ENCODE assay signal across 13 mouse cellular contexts in the genomic region with DNA sequence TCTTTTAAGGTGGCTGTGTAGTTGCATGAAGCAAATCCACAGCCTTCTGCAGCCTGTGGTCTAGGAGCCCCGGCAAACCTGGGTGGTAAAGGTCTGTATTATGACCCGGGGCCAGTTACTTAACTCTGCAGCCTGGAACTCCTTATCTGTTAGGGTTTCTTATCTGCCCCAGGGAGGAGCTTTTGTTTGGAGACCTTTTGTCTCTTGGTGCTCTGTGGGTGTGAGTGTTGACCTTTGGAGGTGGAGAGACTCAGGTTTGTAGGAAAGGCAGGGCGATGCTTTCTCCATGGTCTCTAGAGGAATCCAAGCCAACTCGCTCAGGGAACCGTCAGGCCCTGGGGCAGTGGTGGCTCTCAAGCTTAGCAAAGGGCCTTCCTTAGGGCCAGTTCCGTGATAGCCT.
A peak's percentile ranks its signal among the peaks of the same experiment; 100 is the strongest.
DNase-seq lines count a peak whose midpoint lies in the region; ATAC-seq and TF ChIP-seq lines count a peak whose summit lies in the region.
"Had no signal": no experiment of that assay in that cellular context is flagged by ENCODE, and none has a peak within 500 bp of the region (broad histone marks: within the 10 kb centered on the region; RNA-seq: fewer than 3 reads in every experiment).

No protein-coding gene starts in this region.

- 41% methylated on average over 6 of the region's 6 CpGs for WGBS in hindbrain, embryonic 13.5 days
- WGBS in hindbrain, embryonic 11.5 days = 37% methylated on average over 6 of the region's 6 CpGs
- WGBS in limb, embryonic 10.5 days = 42% methylated on average over 6 of the region's 6 CpGs

- H3K9me3 ChIP-seq in hindbrain, embryonic 13.5 days = no peaks in the 10 kb centered on the region
- H3K9me3 ChIP-seq in hindbrain, embryonic 11.5 days (ENCODE audit: control insufficient read depth, low read length) = no peaks in the 10 kb centered on the region
- H3K9me3 ChIP-seq in E14TG2a.4 (ENCODE audit: low read length) (no peaks in the 10 kb centered on the region), ES-Bruce4 (replicated peaks; ENCODE audit: control insufficient read depth, insufficient read depth, low read length, poor library complexity, severe bottlenecking) (no peaks in the 10 kb centered on the region)
- H3K9me3 ChIP-seq in limb, embryonic 10.5 days (replicated peaks) = no peaks in the 10 kb centered on the region
- H3K9me3 ChIP-seq: forebrain, embryonic 15.5 days; heart, embryonic 12.5 days; neural tube, embryonic 12.5 days had no signal

- no peak for TF ChIP-seq CTCF in E14TG2a.4 (conservative IDR thresholded peaks at IDR 0.05; ENCODE audit: low read length)
- TF ChIP-seq CTCF in ES-Bruce4 (IDR thresholded peaks at IDR 0.05; ENCODE audit: low read depth, low read length) = no peak

- H3K36me3 ChIP-seq in hindbrain, embryonic 13.5 days = no peaks in the 10 kb centered on the region
- H3K36me3 ChIP-seq in hindbrain, embryonic 11.5 days (ENCODE audit: control insufficient read depth, insufficient read depth, low read length) = no peaks in the 10 kb centered on the region
- no peaks in the 10 kb centered on the region for H3K36me3 ChIP-seq in E14TG2a.4 (ENCODE audit: insufficient read depth, low read length)
- H3K36me3 ChIP-seq in ES-Bruce4 (ENCODE audit: control insufficient read depth, insufficient read depth, low read length, poor library complexity, severe bottlenecking) = no peaks in the 10 kb centered on the region
- no peaks in the 10 kb centered on the region for H3K36me3 ChIP-seq in limb, embryonic 10.5 days
- H3K36me3 ChIP-seq: forebrain, embryonic 15.5 days; heart, embryonic 12.5 days; neural tube, embryonic 12.5 days had no signal

- no peak for ATAC-seq in hindbrain, embryonic 13.5 days (ENCODE audit: low FRiP score)
- ATAC-seq in hindbrain, embryonic 11.5 days (ENCODE audit: low FRiP score) = no peak
- ATAC-seq: forebrain, embryonic 15.5 days had no signal

- peak; percentile 56; the same call in 1 of the 2 replicates for TF ChIP-seq EP300 in ES-Bruce4 (IDR thresholded peaks at IDR 0.05; ENCODE audit: insufficient read depth, low read depth, low read length)

- peaks cover 30% of the 10 kb centered on the region for H3K4me1 ChIP-seq in hindbrain, embryonic 13.5 days (replicated peaks)
- peaks cover 7% of the 10 kb centered on the region; the same call in 1 of the 2 replicates for H3K4me1 ChIP-seq in hindbrain, embryonic 11.5 days (replicated peaks; ENCODE audit: control insufficient read depth, insufficient read depth, low read length)
- H3K4me1 ChIP-seq in E14TG2a.4 (replicated peaks; ENCODE audit: low read depth, low read length) (peaks cover 57% of the 10 kb centered on the region), ES-Bruce4 (ENCODE audit: control insufficient read depth, insufficient read depth, low read length) (peaks cover 6% of the 10 kb centered on the region)
- peaks cover 36% of the 10 kb centered on the region for H3K4me1 ChIP-seq in limb, embryonic 10.5 days

- no peak overlapping the region for H3K4me3 ChIP-seq in hindbrain, embryonic 13.5 days
- H3K4me3 ChIP-seq in hindbrain, embryonic 11.5 days (ENCODE audit: low read depth, low read length) = no peak overlapping the region
- peak overlapping the region; percentile 85 for H3K4me3 ChIP-seq in E14TG2a.4 (replicated peaks; ENCODE audit: low read length)
- H3K4me3 ChIP-seq in ES-Bruce4 (ENCODE audit: low read depth, low read length) = 0 out of 2 replicates have a peak overlapping the region, but pooled peaks have one; percentile 44
- H3K4me3 ChIP-seq in limb, embryonic 10.5 days = no peak overlapping the region
- H3K4me3 ChIP-seq: layer of hippocampus, adult 2 months had no signal

- H3K27me3 ChIP-seq in hindbrain, embryonic 13.5 days = no peaks in the 10 kb centered on the region
- H3K27me3 ChIP-seq in hindbrain, embryonic 11.5 days (ENCODE audit: control insufficient read depth, insufficient read depth, low read length) = no peaks in the 10 kb centered on the region
- H3K27me3 ChIP-seq in E14TG2a.4 (ENCODE audit: insufficient read depth, low read length) = peaks cover 15% of the 10 kb centered on the region; the same call in 1 of the 2 replicates
- H3K27me3 ChIP-seq in ES-Bruce4 (ENCODE audit: control insufficient read depth, insufficient read depth, low read length, poor library complexity, severe bottlenecking) = no peaks in the 10 kb centered on the region
- 0 out of 2 replicates have a peak, but pooled peaks cover 6% of the 10 kb centered on the region for H3K27me3 ChIP-seq in limb, embryonic 10.5 days (ENCODE audit: low read depth, poor library complexity, severe bottlenecking)
- H3K27me3 ChIP-seq: CH12.LX; forebrain, embryonic 15.5 days; heart, embryonic 12.5 days had no signal

- TF ChIP-seq POLR2A in ES-Bruce4 (IDR thresholded peaks at IDR 0.05; ENCODE audit: insufficient read depth, low read length) = no peak

- H3K4me2 ChIP-seq in hindbrain, embryonic 13.5 days = peak overlapping the region; percentile 86; the same call in 1 of the 2 replicates
- H3K4me2 ChIP-seq in hindbrain, embryonic 11.5 days (replicated peaks; ENCODE audit: low read depth, low read length) = no peak overlapping the region

- DNase-seq in hindbrain, embryonic 11.5 days (ENCODE audit: low spot score) = no peak
- no peak for DNase-seq in limb, embryonic 10.5 days (ENCODE audit: low spot score)
- DNase-seq in B cell, adult 2 months = no peak
- DNase-seq in adrenal gland, adult (ENCODE audit: inconsistent age in 2 of 2, low spot score in 1 of 2) = no peak
- DNase-seq: gastrocnemius, adult 2 months had no signal

- H3K27ac ChIP-seq in hindbrain, embryonic 13.5 days = peak overlapping the region; percentile 100; the same call in 1 of the 2 replicates
- H3K27ac ChIP-seq in hindbrain, embryonic 11.5 days (ENCODE audit: low read depth, low read length) = no peak overlapping the region
- H3K27ac ChIP-seq in ES-Bruce4 (ENCODE audit: insufficient read depth, low read length) = peak overlapping the region; percentile 60
- H3K27ac ChIP-seq in limb, embryonic 10.5 days = peak overlapping the region; percentile 98; the same call in 1 of the 2 replicates
- H3K27ac ChIP-seq: forebrain, embryonic 15.5 days; gastrocnemius, adult 2 months; neural tube, embryonic 12.5 days had no signal

- no peak overlapping the region for H3K9ac ChIP-seq in hindbrain, embryonic 13.5 days
- no peak overlapping the region for H3K9ac ChIP-seq in hindbrain, embryonic 11.5 days (ENCODE audit: low read depth, low read length)
- no peak overlapping the region for H3K9ac ChIP-seq in ES-Bruce4 (ENCODE audit: low read depth, poor library complexity, severe bottlenecking)

Comparison
In these comparisons a context has a peak if more than half of its experiments do, and no peak if none do; other contexts are left out.
1. H3K4me3 ChIP-seq: peak in E14TG2a.4 (single experiment) and ES-Bruce4 (single experiment); none in hindbrain, embryonic 13.5 days (single experiment), hindbrain, embryonic 11.5 days (single experiment) and limb, embryonic 10.5 days (single experiment).